Mouse (Mus musculus) testis, adult 2 months (tissue): ENCODE measurements around the gene Pibf1.

Experiments
- CTCF ChIP-seq: fragments of 200-500 bp; IDR thresholded peaks from 2 replicates; pipeline ENCODE4 v1.5.1; 2012; ENCODE audit warnings: low read depth, mild to moderate bottlenecking, inconsistent platforms, low read length, moderate library complexity; ENCODE audit not compliant: control insufficient read depth, insufficient read depth, insufficient replicate concordance
- POLR2A ChIP-seq: fragments of 200-500 bp; IDR thresholded peaks from 2 replicates; pipeline ENCODE4 v1.6.1; 2012; ENCODE audit warnings: low read depth, mild to moderate bottlenecking, inconsistent platforms, low read length, moderate library complexity; ENCODE audit not compliant: control insufficient read depth

GRCm38 (mm10) chr14:99280825-99281433 lies 181.7 kb downstream of the Pibf1 start:
- TF ChIP-seq CTCF: no peak
- no peak for TF ChIP-seq POLR2A
